Comparison of ENCODE assay signal across 8 mouse cellular contexts in genomic region chr3:129256766-129257165, GRCm38 (mm10). TPM values are rescaled to one million over a fixed set of nuclear protein-coding genes. Genes with fewer than 3 reads are reported as not detected.
DNase-seq lines count a peak whose midpoint lies in the region; ATAC-seq and TF ChIP-seq lines count a peak whose summit lies in the region.
"Had no signal": no experiment of that assay in that cellular context is flagged by ENCODE, and none has a peak within 500 bp of the region (broad histone marks: within the 10 kb centered on the region; RNA-seq: fewer than 3 reads in every experiment).

No protein-coding gene starts in this region.

- WGBS in kidney, adult 2 months = 65% methylated on average over 8 of the region's 8 CpGs
- 56% methylated on average over 8 of the region's 8 CpGs for WGBS in midbrain, embryonic 13.5 days

- no peak for TF ChIP-seq CTCF in kidney, adult 2 months (conservative IDR thresholded peaks at IDR 0.05; ENCODE audit: insufficient read depth, insufficient read length, low read depth, low read length)

- H3K4me2 ChIP-seq in midbrain, embryonic 13.5 days (replicated peaks) = peak overlapping the region; percentile 45

- TF ChIP-seq POLR2A in kidney, adult 2 months (IDR thresholded peaks at IDR 0.05; ENCODE audit: low read depth, low read length) = no peak

- no peaks in the 10 kb centered on the region for H3K27me3 ChIP-seq in kidney, adult 2 months (replicated peaks; ENCODE audit: control insufficient read depth, insufficient read depth, low read length)
- no peaks in the 10 kb centered on the region for H3K27me3 ChIP-seq in midbrain, embryonic 13.5 days

- DNase-seq in ES-CJ7 (ENCODE audit: low read depth, low spot score) (peak; percentile 78), R1 (ENCODE audit: low read depth, low spot score) (peak; percentile 69)
- DNase-seq in heart, adult 18-20 months = peak; percentile 18 to 25
- peak; percentile 56 for DNase-seq in kidney, adult 2 months
- DNase-seq in layer of hippocampus, postnatal 25 days (ENCODE audit: extremely low spot score in 1 of 2, low spot score in 1 of 2) = no peak
- DNase-seq in cerebellum, adult 18-20 months = no peak

- no peaks in the 10 kb centered on the region for H3K9me3 ChIP-seq in midbrain, embryonic 13.5 days

- H3K9ac ChIP-seq in midbrain, embryonic 13.5 days (replicated peaks) = no peak overlapping the region

- no peak overlapping the region for H3K27ac ChIP-seq in kidney, adult 2 months (ENCODE audit: insufficient read depth, low read depth, low read length)
- no peak overlapping the region for H3K27ac ChIP-seq in midbrain, embryonic 13.5 days
- H3K27ac ChIP-seq: macrophage had no signal

- no peak for ATAC-seq in midbrain, embryonic 13.5 days

- no peak overlapping the region for H3K4me3 ChIP-seq in kidney, adult 2 months (ENCODE audit: insufficient read depth, low read depth, low read length)
- peak overlapping the region; percentile 36 for H3K4me3 ChIP-seq in midbrain, embryonic 13.5 days (replicated peaks)

- H3K4me1 ChIP-seq in kidney, adult 2 months (ENCODE audit: control insufficient read depth, insufficient read depth, low read length) = no peaks in the 10 kb centered on the region
- no peaks in the 10 kb centered on the region for H3K4me1 ChIP-seq in midbrain, embryonic 13.5 days (replicated peaks)

- H3K36me3 ChIP-seq in kidney, adult 2 months (ENCODE audit: control insufficient read depth, insufficient read depth, low read length) = no peaks in the 10 kb centered on the region
- H3K36me3 ChIP-seq in midbrain, embryonic 13.5 days = no peaks in the 10 kb centered on the region

RNA-seq across cellular contexts. Expression of gene Pitx2, which starts 57.1 kb away (rescaled TPM):
- total RNA-seq in heart, adult 18-20 months (2021) = under 1 TPM; 0.36 to 0.50 TPM
- polyA plus RNA-seq in kidney, adult 2 months (2012; rRNA removed) = 9.9 and 10.5 TPM in 2 replicates
- polyA plus RNA-seq in midbrain, embryonic 13.5 days (2015; fragmentation: Nextera tagmentation; extraction: Ambion mirVana) = 59.2 and 101 TPM in 2 replicates
- total RNA-seq in layer of hippocampus, postnatal 25 days (2021) = not detected
- polyA plus RNA-seq: macrophage had no signal

Comparison
In these comparisons a context has a peak if more than half of its experiments do, and no peak if none do; other contexts are left out.
1. DNase-seq: peak in ES-CJ7 (single experiment), R1 (single experiment), heart, adult 18-20 months (2 of 2) and kidney, adult 2 months (single experiment); none in layer of hippocampus, postnatal 25 days (0 of 2) and cerebellum, adult 18-20 months (0 of 2).